Mouse (Mus musculus): ENCODE measurements around the gene A830031A19Rik. TPM values are rescaled to one million over a fixed set of nuclear protein-coding genes. Genes with fewer than 3 reads are reported as not detected.

Gene A830031A19Rik
- total and polyA plus RNA-seq, 3 experiments, result 0.16 TPM; not detected in 2

- no peak for ATAC-seq (ENCODE audit: extremely low read depth, insufficient number of reproducible peaks, low FRiP score, poor library complexity, severe bottlenecking)
- Histone ChIP-seq H3K4me3 (ENCODE audit: low read depth, low read length) (no peak overlapping the region; the same call in 1 of the 2 replicates), H3K27me3 (ENCODE audit: insufficient read depth, low read length) (no peaks in the 10 kb centered on the region; the same call in 1 of the 2 replicates), H3K36me3 (replicated peaks) (peaks cover 68% of the 10 kb centered on the region), H3K9me3 (replicated peaks) (no peaks in the 10 kb centered on the region), H3K4me1 (ENCODE audit: insufficient read depth, low read depth, low read length) (peaks cover 52% of the 10 kb centered on the region)
- DNase-seq (ENCODE audit: low spot score), result no peak
- no peak for TF ChIP-seq POLR2AphosphoS5 (IDR thresholded peaks at IDR 0.05; ENCODE audit: insufficient replicate concordance, low read depth, low read length)
- TF ChIP-seq GATA2 (IDR thresholded peaks at IDR 0.05; ENCODE audit: borderline replicate concordance, low read depth, low read length), result no peak
- TF ChIP-seq GATA1 (IDR thresholded peaks at IDR 0.05; ENCODE audit: borderline replicate concordance, low read length), result no peak
- TF ChIP-seq TAL1 (conservative IDR thresholded peaks at IDR 0.05; ENCODE audit: low read depth, low read length), result no peak
- no peak for TF ChIP-seq CTCF (IDR thresholded peaks at IDR 0.05; ENCODE audit: low read depth, low read length)
Measured at GRCm38 (mm10) chr11:24084077-24084476, 9.2 kb upstream of the A830031A19Rik start.

DNA sequence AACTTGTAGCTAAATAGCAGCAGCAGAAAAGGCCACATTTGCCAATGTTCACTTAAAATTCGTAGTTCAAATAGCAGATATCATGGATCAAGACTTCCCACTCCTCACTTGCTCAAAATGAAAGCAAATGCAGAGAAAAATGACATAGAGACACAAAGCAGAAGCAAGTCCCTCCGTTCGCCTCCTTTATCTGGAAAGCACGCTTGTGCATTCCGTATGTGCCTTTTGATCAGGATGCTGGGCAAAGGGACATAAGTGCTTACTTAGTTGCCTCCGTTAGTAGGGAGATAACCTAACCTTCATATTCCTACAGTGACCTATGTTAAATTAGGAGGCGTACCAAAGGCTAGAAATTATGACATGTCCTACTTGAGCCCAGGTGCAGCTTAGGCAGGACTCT lies 8.6 kb upstream of the A830031A19Rik start:
- ATAC-seq (ENCODE audit: extremely low read depth, insufficient number of reproducible peaks, low FRiP score, poor library complexity, severe bottlenecking) (no peak), DNase-seq (ENCODE audit: low spot score) (no peak)
- Histone ChIP-seq H3K4me3 (ENCODE audit: low read depth, low read length) (peak overlapping the region; percentile 44), H3K4me1 (ENCODE audit: insufficient read depth, low read depth, low read length) (peaks cover 48% of the 10 kb centered on the region), H3K9me3 (replicated peaks) (no peaks in the 10 kb centered on the region), H3K27me3 (ENCODE audit: insufficient read depth, low read length) (no peaks in the 10 kb centered on the region; the same call in 1 of the 2 replicates), H3K36me3 (replicated peaks) (peaks cover 62% of the 10 kb centered on the region)
- TF ChIP-seq POLR2AphosphoS5 (IDR thresholded peaks at IDR 0.05; ENCODE audit: insufficient replicate concordance, low read depth, low read length), result no peak
- TF ChIP-seq GATA1 (IDR thresholded peaks at IDR 0.05; ENCODE audit: borderline replicate concordance, low read length), result no peak
- no peak for TF ChIP-seq GATA2 (IDR thresholded peaks at IDR 0.05; ENCODE audit: borderline replicate concordance, low read depth, low read length)

- H3K27me3 ChIP-seq (ENCODE audit: insufficient read depth, low read length), result no peaks in the 10 kb centered on the region; the same call in 1 of the 2 replicates
- TF ChIP-seq TAL1 (conservative IDR thresholded peaks at IDR 0.05; ENCODE audit: low read depth, low read length), result no peak
- TF ChIP-seq POLR2AphosphoS5 (IDR thresholded peaks at IDR 0.05; ENCODE audit: insufficient replicate concordance, low read depth, low read length), result no peak
- TF ChIP-seq GATA1 (IDR thresholded peaks at IDR 0.05; ENCODE audit: borderline replicate concordance, low read length), result no peak
- TF ChIP-seq CTCF (IDR thresholded peaks at IDR 0.05; ENCODE audit: low read depth, low read length), result no peak
- TF ChIP-seq GATA2 (IDR thresholded peaks at IDR 0.05; ENCODE audit: borderline replicate concordance, low read depth, low read length), result no peak
- no peaks in the 10 kb centered on the region for H3K9me3 ChIP-seq (replicated peaks)
- no peak for DNase-seq (ENCODE audit: low spot score)
- peaks cover 45% of the 10 kb centered on the region for H3K4me1 ChIP-seq (ENCODE audit: insufficient read depth, low read depth, low read length)
- ATAC-seq (ENCODE audit: extremely low read depth, insufficient number of reproducible peaks, low FRiP score, poor library complexity, severe bottlenecking), result no peak
- H3K36me3 ChIP-seq (replicated peaks), result peaks cover 58% of the 10 kb centered on the region
- peak overlapping the region; percentile 44; the same call in 1 of the 2 replicates for H3K4me3 ChIP-seq (ENCODE audit: low read depth, low read length)
Measured at GRCm38 (mm10) chr11:24083076-24083405, 8.2 kb upstream of the A830031A19Rik start.

GRCm38 (mm10) chr11:24082385-24083075 lies 7.7 kb upstream of the A830031A19Rik start:
- H3K4me3 ChIP-seq (ENCODE audit: low read depth, low read length), result peak overlapping the region; percentile 76
- no peak for ATAC-seq (ENCODE audit: extremely low read depth, insufficient number of reproducible peaks, low FRiP score, poor library complexity, severe bottlenecking)
- no peaks in the 10 kb centered on the region; the same call in 1 of the 2 replicates for H3K27me3 ChIP-seq (ENCODE audit: insufficient read depth, low read length)
- no peaks in the 10 kb centered on the region for H3K9me3 ChIP-seq (replicated peaks)
- DNase-seq (ENCODE audit: low spot score), result no peak
- H3K4me1 ChIP-seq (ENCODE audit: insufficient read depth, low read depth, low read length), result peaks cover 41% of the 10 kb centered on the region
- TF ChIP-seq GATA2 (IDR thresholded peaks at IDR 0.05; ENCODE audit: borderline replicate concordance, low read depth, low read length) (no peak), POLR2AphosphoS5 (IDR thresholded peaks at IDR 0.05; ENCODE audit: insufficient replicate concordance, low read depth, low read length) (no peak), CTCF (IDR thresholded peaks at IDR 0.05; ENCODE audit: low read depth, low read length) (no peak), GATA1 (IDR thresholded peaks at IDR 0.05; ENCODE audit: borderline replicate concordance, low read length) (no peak), TAL1 (conservative IDR thresholded peaks at IDR 0.05; ENCODE audit: low read depth, low read length) (no peak)
- peaks cover 53% of the 10 kb centered on the region for H3K36me3 ChIP-seq (replicated peaks)

- DNase-seq (ENCODE audit: low spot score) (no peak), ATAC-seq (ENCODE audit: extremely low read depth, insufficient number of reproducible peaks, low FRiP score, poor library complexity, severe bottlenecking) (no peak)
- TF ChIP-seq GATA2 (IDR thresholded peaks at IDR 0.05; ENCODE audit: borderline replicate concordance, low read depth, low read length) (no peak), CTCF (IDR thresholded peaks at IDR 0.05; ENCODE audit: low read depth, low read length) (no peak), TAL1 (conservative IDR thresholded peaks at IDR 0.05; ENCODE audit: low read depth, low read length) (no peak), GATA1 (IDR thresholded peaks at IDR 0.05; ENCODE audit: borderline replicate concordance, low read length) (no peak), POLR2AphosphoS5 (IDR thresholded peaks at IDR 0.05; ENCODE audit: insufficient replicate concordance, low read depth, low read length) (no peak)
- Histone ChIP-seq H3K9me3 (replicated peaks) (no peaks in the 10 kb centered on the region), H3K36me3 (replicated peaks) (peaks cover 46% of the 10 kb centered on the region), H3K4me3 (ENCODE audit: low read depth, low read length) (peak overlapping the region; percentile 76), H3K27me3 (ENCODE audit: insufficient read depth, low read length) (no peaks in the 10 kb centered on the region; the same call in 1 of the 2 replicates), H3K4me1 (ENCODE audit: insufficient read depth, low read depth, low read length) (peaks cover 37% of the 10 kb centered on the region)
Measured at GRCm38 (mm10) chr11:24081687-24082384, 7.0 kb upstream of the A830031A19Rik start.

- TF ChIP-seq CTCF (IDR thresholded peaks at IDR 0.05; ENCODE audit: low read depth, low read length), result no peak
- no peak for TF ChIP-seq TAL1 (conservative IDR thresholded peaks at IDR 0.05; ENCODE audit: low read depth, low read length)
- no peak for TF ChIP-seq POLR2AphosphoS5 (IDR thresholded peaks at IDR 0.05; ENCODE audit: insufficient replicate concordance, low read depth, low read length)
- no peak for TF ChIP-seq GATA2 (IDR thresholded peaks at IDR 0.05; ENCODE audit: borderline replicate concordance, low read depth, low read length)
- TF ChIP-seq GATA1 (IDR thresholded peaks at IDR 0.05; ENCODE audit: borderline replicate concordance, low read length), result no peak
- peaks cover 39% of the 10 kb centered on the region for H3K36me3 ChIP-seq (replicated peaks)
- ATAC-seq (ENCODE audit: extremely low read depth, insufficient number of reproducible peaks, low FRiP score, poor library complexity, severe bottlenecking), result peak; percentile 24
- peak; percentile 51 for DNase-seq (ENCODE audit: low spot score)
- H3K4me1 ChIP-seq (ENCODE audit: insufficient read depth, low read depth, low read length), result peaks cover 33% of the 10 kb centered on the region
- H3K27me3 ChIP-seq (ENCODE audit: insufficient read depth, low read length), result peaks cover 3% of the 10 kb centered on the region; the same call in 1 of the 2 replicates
- no peaks in the 10 kb centered on the region for H3K9me3 ChIP-seq (replicated peaks)
- H3K4me3 ChIP-seq (ENCODE audit: low read depth, low read length), result peak overlapping the region; percentile 76
Measured at GRCm38 (mm10) chr11:24081016-24081686, 6.3 kb upstream of the A830031A19Rik start.

Data from G1E (cell line).